Mouse (Mus musculus) erythroblast, embryonic 14.5 days (primary cell): ENCODE measurements at regions not wholly inside any gene's neighbourhood (a gene's known extent, or its start where the extent isn't known, plus 50 kb on each side); places are given as distances from the start of the nearest gene placed in this dataset.
"Not testable (repeated sequence)": the region's sequence is repeated elsewhere in the genome, so short reads cannot be mapped to it uniquely, and the experiment has no call there.

ENCODE experiments used
- GATA1 ChIP-seq: IDR thresholded peaks from 2 replicates; pipeline ENCODE4 v1.6.1; 2012; ENCODE audit warnings: low read length, inconsistent platforms, mixed read lengths
- TAL1 ChIP-seq: IDR thresholded peaks from 3 replicates; pipeline ENCODE4 v1.6.1; 2012; ENCODE audit warnings: low read length, inconsistent platforms, mixed read lengths

DNA sequence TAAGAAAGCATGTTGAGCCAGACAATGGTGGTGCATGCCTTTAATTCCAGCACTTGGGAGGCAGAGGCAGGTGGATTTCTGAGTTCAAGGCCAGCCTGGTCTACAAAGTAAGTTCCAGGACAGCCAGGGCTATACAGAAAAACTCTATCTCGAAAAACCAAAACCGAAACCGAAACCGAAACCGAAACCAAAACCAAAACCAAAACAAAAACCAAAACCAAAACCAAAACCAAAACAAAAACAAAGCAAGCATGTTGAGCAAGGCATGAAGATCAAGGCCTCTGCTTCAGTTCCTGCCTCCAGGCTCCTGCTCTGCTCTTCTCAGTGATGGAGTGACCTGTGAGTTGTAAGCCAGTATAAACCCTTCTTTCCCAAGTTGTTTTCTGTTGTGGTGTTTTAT lies 334.0 kb upstream of the Ube2e3 start:
- TF ChIP-seq GATA1, TAL1: not testable (repeated sequence)
